Mouse (Mus musculus): ENCODE data around the gene Aebp2. TPM values are rescaled to one million over a fixed set of nuclear protein-coding genes. Genes with fewer than 3 reads are reported as not detected.
A peak's percentile ranks its signal among the peaks of the same experiment; 100 is the strongest.

The Aebp2 gene
- polyA plus RNA-seq, 1 experiment from 2014 or later: 11.3 TPM

GRCm38 (mm10) chr6:140714905-140715365 is 92.5 kb downstream of the Aebp2 start:
- no peak overlapping the region for H3K4me3 ChIP-seq (replicated peaks; ENCODE audit: low read length)
- ATAC-seq (ENCODE audit: low FRiP score) (peak; percentile 67), DNase-seq (ENCODE audit: low spot score) (peak; percentile 92)
- 29% methylated on average over 10 of the region's 10 CpGs for WGBS
- no peaks in the 10 kb centered on the region for H3K36me3 ChIP-seq (replicated peaks; ENCODE audit: control insufficient read depth, insufficient read depth)
- H3K27me3 ChIP-seq (ENCODE audit: control insufficient read depth, insufficient read depth, low read length): no peaks in the 10 kb centered on the region
- H3K4me1 ChIP-seq (replicated peaks; ENCODE audit: control insufficient read depth, insufficient read depth, low read length): no peaks in the 10 kb centered on the region
- H3K27ac ChIP-seq: no peak overlapping the region
- H3K9ac ChIP-seq: no peak overlapping the region
- no peak overlapping the region for H3K4me2 ChIP-seq (replicated peaks)
- 0 out of 2 replicates have a peak, but pooled peaks cover 5% of the 10 kb centered on the region for H3K9me3 ChIP-seq (ENCODE audit: control insufficient read depth, low read length)

- H3K4me3 ChIP-seq (replicated peaks; ENCODE audit: low read length): no peak overlapping the region
- ATAC-seq (ENCODE audit: low FRiP score) (no peak), DNase-seq (ENCODE audit: low spot score) (no peak)
- no peak overlapping the region for H3K9ac ChIP-seq
- H3K27me3 ChIP-seq (ENCODE audit: control insufficient read depth, insufficient read depth, low read length): no peaks in the 10 kb centered on the region
- no peak overlapping the region for H3K27ac ChIP-seq
- whole genome bisulfite sequencing: 85% methylated on average over 10 of the region's 10 CpGs
- 0 out of 2 replicates have a peak, but pooled peaks cover 5% of the 10 kb centered on the region for H3K9me3 ChIP-seq (ENCODE audit: control insufficient read depth, low read length)
- H3K36me3 ChIP-seq (replicated peaks; ENCODE audit: control insufficient read depth, insufficient read depth): no peaks in the 10 kb centered on the region
- H3K4me2 ChIP-seq (replicated peaks): no peak overlapping the region
- no peaks in the 10 kb centered on the region for H3K4me1 ChIP-seq (replicated peaks; ENCODE audit: control insufficient read depth, insufficient read depth, low read length)
Measured at GRCm38 (mm10) chr6:140722058-140722457, 99.6 kb downstream of the Aebp2 start.

Other genes starting within 250 kb of the Aebp2 start
- gene Plekha5, start 198.6 kb upstream of the Aebp2 start, polyA plus RNA-seq (2014; fragmentation: Nextera tagmentation; extraction: Ambion mirVana): 37.8 and 38.6 TPM in 2 replicates
- not detected in 2 replicates for gene Gm11077, start 106.6 kb downstream of the Aebp2 start, polyA plus RNA-seq (2014; fragmentation: Nextera tagmentation; extraction: Ambion mirVana)

All from hindbrain, embryonic 14.5 days (tissue).